Mouse (Mus musculus) CH12.LX (cell line): ENCODE measurements at regions not wholly inside any gene's neighbourhood (a gene's known extent, or its start where the extent isn't known, plus 50 kb on each side); places are given as distances from the start of the nearest gene placed in this dataset.

Experiments used
- DNase-seq: peaks from one replicate; pipeline ENCODE4 v3.0.0-alpha.2; 2013; ENCODE audit errors: extremely low read depth
- H3K27ac ChIP-seq: 2 replicates; pipeline ENCODE4 v1.5.1; 2012; ENCODE audit warnings: low read depth, mild to moderate bottlenecking, control low read depth, moderate library complexity; ENCODE audit not compliant: insufficient read depth
- H3K27me3 ChIP-seq: replicated peaks from 2 replicates; pipeline ENCODE3; 2012; ENCODE audit warnings: inconsistent platforms
- H3K36me3 ChIP-seq, 2 experiments: replicated peaks in 1 of 2; 2 replicates each; pipeline versions ENCODE3 to v1.6.1; 2012; ENCODE audit warnings: inconsistent platforms in 1 of 2, low read length in 1 of 2, mild to moderate bottlenecking in 1 of 2, mixed read lengths in 1 of 2, moderate library complexity in 1 of 2; ENCODE audit not compliant: control insufficient read depth in 1 of 2, insufficient read depth in 1 of 2
- H3K4me1 ChIP-seq, 2 experiments: 2 replicates each; pipeline ENCODE4 v1.6.1; 2012; ENCODE audit warnings: inconsistent platforms in 1 of 2, moderate library complexity in 1 of 2; ENCODE audit not compliant: insufficient read depth in 2 of 2, control insufficient read depth in 1 of 2
- H3K4me2 ChIP-seq: 2 replicates; pipeline ENCODE4 v1.6.1; 2012; ENCODE audit warnings: low read depth, mild to moderate bottlenecking, control low read depth; ENCODE audit not compliant: poor library complexity, insufficient read depth, severe bottlenecking
- H3K4me3 ChIP-seq, 3 experiments: fragments of 150-350 bp in 1 of 3; sonication (generic) in 1 of 3; replicated peaks in 1 of 3; 2 replicates each; pipeline versions ENCODE3 to v1.5.1; 2011 to 2012; ENCODE audit warnings: low read depth in 2 of 3, low read length in 2 of 3, mild to moderate bottlenecking in 2 of 3, moderate library complexity in 2 of 3, control low read depth in 1 of 3, improper control_type of control experiment in 1 of 3, inconsistent platforms in 1 of 3, mixed read lengths in 1 of 3; ENCODE audit not compliant: poor library complexity in 1 of 3
- H3K79me2 ChIP-seq: replicated peaks from 2 replicates; pipeline ENCODE4 v1.6.1; 2012; ENCODE audit warnings: mild to moderate bottlenecking, moderate library complexity; ENCODE audit not compliant: control insufficient read depth, poor library complexity, insufficient read depth, severe bottlenecking; ENCODE audit errors: extremely low read depth
- H3K9ac ChIP-seq: 2 replicates; pipeline ENCODE4 v1.6.1; 2012; ENCODE audit warnings: low read depth, mild to moderate bottlenecking, control low read depth, moderate library complexity; ENCODE audit not compliant: insufficient read depth
- H3K9me3 ChIP-seq: replicated peaks from 2 replicates; pipeline ENCODE3; 2012; ENCODE audit warnings: low read length, inconsistent platforms, mixed read lengths
- CHD2 ChIP-seq: IDR thresholded peaks from 2 replicates; pipeline ENCODE4 v1.6.1; 2011; ENCODE audit warnings: low read length, improper control_type of control experiment
- EP300 ChIP-seq: IDR thresholded peaks from 2 replicates; pipeline ENCODE4 v1.6.1; 2011; ENCODE audit warnings: low read length, improper control_type of control experiment
- ETS1 ChIP-seq: conservative IDR thresholded peaks from 2 replicates; pipeline ENCODE4 v1.6.1; 2012; ENCODE audit warnings: low read depth, mild to moderate bottlenecking, inconsistent platforms, low read length, improper control_type of control experiment, moderate library complexity
- HCFC1 ChIP-seq: IDR thresholded peaks from 2 replicates; pipeline ENCODE4 v1.6.1; 2012; ENCODE audit warnings: low read depth, mild to moderate bottlenecking, inconsistent platforms, low read length, improper control_type of control experiment
- MAFK ChIP-seq: IDR thresholded peaks from 2 replicates; pipeline ENCODE4 v1.6.1; 2011; ENCODE audit warnings: low read length, improper control_type of control experiment; ENCODE audit not compliant: insufficient replicate concordance
- MAX ChIP-seq: IDR thresholded peaks from 2 replicates; pipeline ENCODE4 v1.6.1; 2011; ENCODE audit warnings: low read length, improper control_type of control experiment
- MEF2A ChIP-seq: IDR thresholded peaks from 2 replicates; pipeline ENCODE4 v1.6.1; 2014; ENCODE audit warnings: low read depth, mild to moderate bottlenecking, inconsistent platforms, low read length, improper control_type of control experiment, borderline replicate concordance
- MYC ChIP-seq: IDR thresholded peaks from 2 replicates; pipeline ENCODE4 v1.6.1; 2011; ENCODE audit warnings: low read depth, mild to moderate bottlenecking, improper control_type of control experiment, low read length
- NELFE ChIP-seq: IDR thresholded peaks from 2 replicates; pipeline ENCODE4 v1.6.1; 2011; ENCODE audit warnings: low read depth, low read length, improper control_type of control experiment
- POLR2A ChIP-seq: IDR thresholded peaks from 2 replicates; pipeline ENCODE4 v1.6.1; 2011; ENCODE audit warnings: low read depth, mild to moderate bottlenecking, improper control_type of control experiment, low read length
- POLR2AphosphoS2 ChIP-seq: IDR thresholded peaks from 2 replicates; pipeline ENCODE4 v1.6.1; 2011; ENCODE audit warnings: low read depth, low read length, improper control_type of control experiment
- RAD21 ChIP-seq: IDR thresholded peaks from 2 replicates; pipeline ENCODE4 v1.6.1; 2011; ENCODE audit warnings: low read depth, mild to moderate bottlenecking, low read length, improper control_type of control experiment, moderate library complexity
- RCOR1 ChIP-seq: conservative IDR thresholded peaks from 2 replicates; pipeline ENCODE4 v1.6.1; 2012; ENCODE audit warnings: low read depth, mild to moderate bottlenecking, inconsistent platforms, low read length, improper control_type of control experiment
- SIN3A ChIP-seq: IDR thresholded peaks from 2 replicates; pipeline ENCODE4 v1.6.1; 2012; ENCODE audit warnings: low read length, improper control_type of control experiment, inconsistent platforms
- SMC3 ChIP-seq: IDR thresholded peaks from 2 replicates; pipeline ENCODE4 v1.6.1; 2011; ENCODE audit warnings: low read depth, low read length, improper control_type of control experiment
- UBTF ChIP-seq: IDR thresholded peaks from 2 replicates; pipeline ENCODE4 v1.6.1; 2012; ENCODE audit warnings: low read depth, mild to moderate bottlenecking, inconsistent platforms, low read length, improper control_type of control experiment, moderate library complexity
- ZC3H11A ChIP-seq: IDR thresholded peaks from 2 replicates; pipeline ENCODE4 v1.6.1; 2012; ENCODE audit warnings: low read depth, mild to moderate bottlenecking, inconsistent platforms, low read length, improper control_type of control experiment
- ZKSCAN1 ChIP-seq: IDR thresholded peaks from 2 replicates; pipeline ENCODE4 v1.6.1; 2012; ENCODE audit warnings: low read depth, inconsistent platforms, low read length, improper control_type of control experiment, borderline replicate concordance
- dilution Hi-C: fragments of 300-500 bp; cut with MboI; formaldehyde crosslinking; loops from 2 replicates; pipeline ENCODE4 v1.14.3; 2020; ENCODE audit warnings: low sequenced_read_pairs; ENCODE audit not compliant: extremely low pct_unique_long_range_greater_than_20kb, extremely low pct_ligation_motif_present
- in situ Hi-C: fragments of 300-500 bp; cut with MboI; formaldehyde crosslinking; loops from 3 replicates; pipeline ENCODE4 v1.14.3; 2019; ENCODE audit warnings: low sequenced_read_pairs, low pct_ligation_motif_present, low pct_unique_long_range_greater_than_20kb, mixed read lengths

DNA sequence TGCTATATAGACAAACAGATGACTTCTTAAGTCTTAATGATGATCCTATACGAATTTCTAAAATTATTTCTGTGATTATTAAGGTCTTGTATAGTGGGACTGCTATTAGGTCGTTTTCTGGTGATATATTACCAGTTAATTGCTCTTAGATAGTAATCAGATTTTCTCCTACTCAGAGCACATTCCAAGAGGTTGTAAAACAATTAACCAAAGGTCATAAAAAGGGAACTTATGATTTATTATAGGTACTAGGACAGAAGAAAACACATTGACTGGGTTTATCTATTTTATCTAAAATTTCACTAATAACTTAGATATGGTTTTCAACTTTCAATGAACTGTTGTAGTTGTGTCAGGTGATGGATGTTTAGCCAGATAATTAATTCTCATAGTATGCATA lies 1536.6 kb upstream of the Sel1l start:
- dilution Hi-C loops (no loop called here), in situ Hi-C loops (no loop called here)
- Histone ChIP-seq H3K36me3 (no peaks in the 10 kb centered on the region), H3K4me2 (no peak overlapping the region), H3K4me1 (0 out of 4 replicates have a peak, but pooled peaks cover 0 to 3% of the 10 kb centered on the region in 2 experiments), H3K9me3 (no peaks in the 10 kb centered on the region), H3K79me2 (no peaks in the 10 kb centered on the region), H3K27ac (no peak overlapping the region), H3K4me3 (no peak overlapping the region), H3K27me3 (no peaks in the 10 kb centered on the region), H3K9ac (no peak overlapping the region)
- no peak for DNase-seq
- TF ChIP-seq MEF2A = no peak
- no peak for TF ChIP-seq HCFC1
- TF ChIP-seq NELFE = no peak
- TF ChIP-seq ZC3H11A = no peak
- TF ChIP-seq POLR2A = no peak

DNA sequence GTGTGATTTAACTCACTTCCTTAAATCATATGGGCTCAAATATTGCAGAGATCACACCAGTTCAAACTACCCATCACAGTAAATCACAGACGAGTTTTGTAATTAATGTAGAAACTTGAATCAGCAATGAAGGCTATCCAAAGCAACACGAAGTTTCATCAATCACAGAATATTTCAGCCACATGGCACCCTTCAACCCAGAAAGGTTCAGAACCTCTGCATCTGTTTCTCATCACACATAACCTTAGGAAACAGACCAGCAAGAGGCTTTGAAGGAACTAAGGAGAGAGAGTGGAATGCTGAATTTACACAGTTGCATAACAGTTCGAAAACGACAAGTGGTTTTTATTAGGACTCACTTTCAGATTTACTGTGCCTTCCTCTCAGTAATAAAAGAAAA lies 1494.0 kb upstream of the Sel1l start:
- Histone ChIP-seq H3K4me2 (no peak overlapping the region), H3K9ac (no peak overlapping the region), H3K27me3 (no peaks in the 10 kb centered on the region), H3K4me3 (no peak overlapping the region), H3K36me3 (no peaks in the 10 kb centered on the region), H3K79me2 (no peaks in the 10 kb centered on the region), H3K4me1 (no peaks in the 10 kb centered on the region), H3K9me3 (no peaks in the 10 kb centered on the region), H3K27ac (no peak overlapping the region)
- no peak for TF ChIP-seq MAFK
- TF ChIP-seq SMC3 = no peak
- no peak for TF ChIP-seq EP300
- no peak for TF ChIP-seq MYC
- TF ChIP-seq RCOR1 = no peak
- dilution Hi-C loops = no loop called here
- in situ Hi-C loops = no loop called here
- no peak for DNase-seq

DNA sequence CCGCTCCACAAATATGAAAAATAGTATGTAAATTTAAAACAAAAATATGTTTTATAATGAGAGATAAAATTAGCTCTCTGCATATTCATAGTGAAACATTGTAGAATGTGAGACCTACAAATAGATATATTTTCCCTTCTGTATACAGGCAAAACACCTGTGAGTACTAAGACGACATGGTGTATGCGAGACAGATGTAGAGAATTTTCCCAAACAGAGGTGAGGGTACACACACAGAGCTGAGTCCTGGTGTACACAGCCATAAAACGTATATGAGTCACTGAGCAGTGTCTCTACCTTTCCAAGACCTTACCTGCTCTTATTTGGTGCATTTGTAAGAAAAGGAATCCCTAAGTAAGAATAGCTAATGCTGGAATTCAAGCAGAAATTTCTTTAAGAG lies 1493.6 kb upstream of the Sel1l start:
- dilution Hi-C loops = no loop called here
- Histone ChIP-seq H3K9ac (no peak overlapping the region), H3K79me2 (no peaks in the 10 kb centered on the region), H3K4me2 (no peak overlapping the region), H3K36me3 (no peaks in the 10 kb centered on the region), H3K9me3 (no peaks in the 10 kb centered on the region), H3K4me1 (no peaks in the 10 kb centered on the region), H3K27me3 (no peaks in the 10 kb centered on the region), H3K4me3 (no peak overlapping the region), H3K27ac (no peak overlapping the region)
- TF ChIP-seq CHD2 (no peak), RAD21 (no peak), ZKSCAN1 (no peak), ETS1 (no peak), MYC (no peak), UBTF (no peak), SIN3A (no peak), POLR2AphosphoS2 (no peak), MAX (no peak)
- in situ Hi-C loops = no loop called here
- DNase-seq = no peak
